Mouse (Mus musculus): ENCODE data around the gene Hic2.

The Hic2 gene

GRCm38 (mm10) chr16:17234499-17234895 lies 1.1 kb downstream of the Hic2 start:
- DNase-seq (ENCODE audit: low spot score), result peak; percentile 71

GRCm38 (mm10) chr16:17234916-17235665 lies 1.7 kb downstream of the Hic2 start:
- DNase-seq (ENCODE audit: low spot score), result no peak

GRCm38 (mm10) chr16:17237634-17238033 lies 4.3 kb downstream of the Hic2 start:
- DNase-seq (ENCODE audit: low spot score), result no peak

DNA sequence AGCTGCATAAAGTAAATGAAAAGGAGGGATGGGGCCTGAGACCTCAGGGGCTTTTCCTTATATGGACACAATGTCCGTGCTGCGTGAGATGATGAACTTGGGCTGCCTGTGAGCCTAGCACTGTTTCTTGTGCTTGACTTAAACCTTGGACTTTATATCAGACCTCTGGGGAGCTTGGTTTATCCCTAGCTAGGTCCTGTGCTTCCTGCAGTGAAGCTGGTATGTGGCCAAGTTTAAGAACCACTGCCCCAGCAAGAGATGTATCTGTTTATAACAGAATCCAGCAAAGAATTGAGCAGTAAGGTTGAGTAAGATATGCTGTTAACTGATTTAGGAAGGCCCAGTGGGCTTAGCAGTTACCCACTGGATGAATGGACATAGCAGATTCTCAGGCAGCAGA lies 6.0 kb downstream of the Hic2 start:
- DNase-seq (ENCODE audit: low spot score), result no peak

- DNase-seq (ENCODE audit: low spot score), result no peak
These were observed 10.4 kb downstream of the Hic2 start for GRCm38 (mm10) chr16:17243731-17244130.

- no peak for DNase-seq (ENCODE audit: low spot score)
These were observed 11.6 kb downstream of the Hic2 start for GRCm38 (mm10) chr16:17244996-17245395.

GRCm38 (mm10) chr16:17247727-17248126 lies 14.4 kb downstream of the Hic2 start:
- no peak for DNase-seq (ENCODE audit: low spot score)

- no peak for DNase-seq (ENCODE audit: low spot score)
These were observed 15.8 kb downstream of the Hic2 start for GRCm38 (mm10) chr16:17249135-17249534.

DNA sequence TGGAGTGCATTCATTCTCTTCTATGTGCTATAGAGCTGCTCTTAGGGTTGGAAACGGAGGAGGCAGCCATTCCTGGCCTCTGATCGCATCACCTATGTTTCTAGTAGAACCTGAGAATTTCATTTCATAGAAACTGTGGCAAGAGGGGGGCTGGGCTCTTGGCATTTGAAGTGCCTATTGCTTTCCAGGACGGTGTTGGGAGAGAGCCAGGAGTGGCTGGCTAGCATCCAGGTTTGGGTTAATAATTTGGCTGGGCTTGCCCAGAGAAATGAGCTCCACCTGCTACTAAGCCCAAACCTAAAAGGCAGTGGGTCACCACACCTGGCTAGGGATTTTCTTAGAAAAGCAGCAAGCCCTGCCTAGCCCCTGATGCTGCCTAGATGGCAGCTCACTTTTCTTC lies 18.2 kb downstream of the Hic2 start:
- peak; percentile 70 for DNase-seq (ENCODE audit: low spot score)

DNA sequence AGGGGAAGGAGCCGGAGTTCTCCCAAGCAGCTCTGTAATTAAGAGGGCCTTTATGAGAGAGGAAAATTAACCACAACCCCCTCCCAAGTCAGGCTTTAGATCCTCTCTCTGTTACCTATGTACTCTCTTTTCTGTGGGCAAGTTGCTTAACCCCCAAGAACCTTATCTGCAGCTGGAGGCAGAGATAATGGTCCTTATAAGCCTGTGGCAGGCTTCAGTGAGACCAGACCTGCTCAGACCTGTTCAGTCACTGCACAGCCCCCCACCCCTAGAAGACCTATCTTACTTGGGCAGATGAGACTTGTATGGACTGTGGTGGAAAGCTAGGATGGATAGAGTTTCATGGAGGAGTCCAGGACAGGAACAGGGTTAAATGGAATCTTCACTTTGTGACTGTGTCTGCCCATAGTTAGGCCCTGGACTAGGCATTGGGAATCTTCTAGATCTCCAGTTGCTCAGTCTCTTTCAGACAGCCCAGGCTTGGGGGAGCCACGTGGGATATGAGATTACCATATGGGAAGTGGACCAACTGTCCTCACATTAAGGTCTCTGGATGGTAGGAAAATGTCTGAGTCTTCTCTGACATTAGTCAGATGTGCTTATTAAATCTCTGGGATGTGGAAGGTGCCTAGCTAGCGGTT lies 18.8 kb downstream of the Hic2 start:
- no peak for DNase-seq (ENCODE audit: low spot score)

GRCm38 (mm10) chr16:17252841-17253240 lies 19.5 kb downstream of the Hic2 start:
- DNase-seq (ENCODE audit: low spot score), result no peak

DNA sequence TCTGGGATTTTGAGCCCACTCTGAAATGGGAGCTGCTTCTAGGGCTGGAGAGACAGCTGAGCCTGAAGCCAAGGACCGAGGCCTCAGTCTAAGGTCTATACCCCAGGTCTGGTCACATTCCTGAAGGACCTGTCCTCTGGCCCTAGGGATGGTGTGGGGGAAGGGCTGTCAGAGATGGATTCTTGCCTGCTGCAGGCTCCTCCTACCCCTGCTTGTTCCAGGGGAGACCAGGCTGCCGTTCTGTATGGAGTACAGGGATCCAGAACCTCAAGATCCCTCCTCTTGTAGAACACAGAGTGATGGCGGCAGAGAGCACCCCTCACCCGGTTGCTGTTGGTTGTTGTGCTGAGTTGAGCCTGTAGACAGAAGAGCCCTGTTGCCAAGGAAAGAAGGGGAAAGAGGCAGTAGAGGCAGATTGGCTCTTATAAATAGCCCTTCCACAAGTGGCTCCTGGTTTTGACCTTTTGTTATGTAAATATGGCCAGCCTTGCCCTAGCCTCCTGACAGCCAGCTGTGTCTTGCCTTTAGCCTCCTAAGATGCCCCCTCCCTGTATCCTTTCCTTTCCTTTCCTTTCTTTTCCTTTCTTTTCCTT lies 20.7 kb downstream of the Hic2 start:
- DNase-seq (ENCODE audit: low spot score), result no peak

GRCm38 (mm10) chr16:17255270-17255669 lies 21.9 kb downstream of the Hic2 start:
- DNase-seq (ENCODE audit: low spot score), result no peak

DNA sequence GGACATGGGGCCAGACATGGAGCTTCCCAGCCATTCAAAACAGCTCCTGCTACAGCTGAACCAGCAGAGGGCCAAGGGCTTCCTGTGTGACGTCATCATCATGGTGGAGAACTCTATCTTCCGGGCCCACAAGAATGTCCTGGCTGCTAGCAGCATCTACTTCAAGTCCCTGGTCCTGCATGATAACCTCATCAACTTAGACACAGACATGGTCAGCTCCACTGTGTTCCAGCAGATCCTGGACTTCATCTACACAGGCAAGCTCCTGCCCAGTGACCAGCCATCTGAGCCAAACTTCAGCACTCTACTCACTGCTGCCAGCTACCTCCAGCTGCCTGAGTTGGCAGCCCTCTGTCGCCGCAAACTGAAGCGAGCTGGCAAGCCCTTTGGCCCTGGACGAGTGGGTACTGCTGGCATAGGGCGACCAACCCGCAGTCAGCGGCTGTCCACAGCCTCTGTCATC lies 24.0 kb downstream of the Hic2 start:
- DNase-seq (ENCODE audit: low spot score), result no peak

- no peak for DNase-seq (ENCODE audit: low spot score)
These were observed 25.5 kb downstream of the Hic2 start for GRCm38 (mm10) chr16:17258917-17259316.

GRCm38 (mm10) chr16:17261341-17261740 lies 28.0 kb downstream of the Hic2 start:
- no peak for DNase-seq (ENCODE audit: low spot score)

DNA sequence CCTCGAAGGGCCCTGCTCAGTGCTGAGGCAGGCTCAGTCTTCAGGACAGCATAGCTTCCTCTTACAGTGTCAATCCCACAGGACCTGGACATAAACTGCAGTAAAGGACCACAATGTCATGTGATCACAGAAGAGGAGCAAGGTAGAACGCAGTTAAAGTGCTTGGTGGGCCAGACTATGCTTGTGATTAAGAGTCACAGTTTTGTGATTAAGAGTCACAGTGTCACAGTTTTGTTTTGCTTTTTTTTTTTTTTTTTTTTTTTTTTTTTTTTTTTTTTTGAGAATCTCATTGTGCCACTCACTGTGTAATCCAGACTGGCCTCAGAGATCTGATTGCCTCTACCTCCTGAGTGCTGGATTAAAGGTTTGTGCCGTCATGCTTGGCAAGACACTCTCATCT lies 32.7 kb downstream of the Hic2 start:
- DNase-seq (ENCODE audit: low spot score), result no peak

DNA sequence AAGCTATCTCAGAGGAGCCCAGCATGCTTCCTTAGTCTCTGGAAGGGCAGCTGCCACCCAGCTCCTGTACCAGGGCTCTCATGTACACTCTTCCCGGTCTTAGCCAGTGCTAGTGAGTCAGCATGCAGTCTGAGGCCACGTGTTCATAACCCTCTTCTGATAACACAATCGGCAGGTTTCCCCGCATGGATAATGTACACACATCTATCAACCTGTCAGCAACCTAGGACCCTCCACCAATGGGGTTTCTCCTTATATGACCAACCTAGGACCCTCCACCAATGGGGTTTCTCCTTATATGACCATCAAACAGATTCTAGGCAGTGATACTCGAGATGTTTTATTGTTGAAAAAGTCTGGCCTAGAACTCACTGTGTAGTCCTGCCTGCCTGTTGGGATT lies 34.6 kb downstream of the Hic2 start:
- no peak for DNase-seq (ENCODE audit: low spot score)

GRCm38 (mm10) chr16:17269872-17270271 lies 36.5 kb downstream of the Hic2 start:
- no peak for DNase-seq (ENCODE audit: low spot score)

DNA sequence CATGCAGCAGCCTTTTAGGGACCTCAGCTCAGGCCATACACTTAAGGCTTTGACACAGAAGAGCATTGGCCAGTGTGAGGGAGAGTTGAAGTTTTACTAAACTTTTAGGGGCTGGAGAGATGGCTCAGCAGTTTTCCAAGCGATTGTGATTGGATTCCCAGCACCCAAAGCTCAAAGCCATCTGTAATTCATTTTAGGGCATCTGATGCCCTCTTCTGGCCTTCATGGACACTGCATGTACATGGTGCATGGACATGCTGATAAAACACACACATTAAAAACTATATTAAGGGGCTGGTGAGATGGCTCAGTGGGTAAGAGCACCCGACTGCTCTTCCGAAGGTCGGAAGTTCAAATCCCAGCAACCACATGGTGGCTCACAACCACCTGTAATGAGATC lies 37.8 kb downstream of the Hic2 start:
- DNase-seq (ENCODE audit: low spot score), result no peak

DNA sequence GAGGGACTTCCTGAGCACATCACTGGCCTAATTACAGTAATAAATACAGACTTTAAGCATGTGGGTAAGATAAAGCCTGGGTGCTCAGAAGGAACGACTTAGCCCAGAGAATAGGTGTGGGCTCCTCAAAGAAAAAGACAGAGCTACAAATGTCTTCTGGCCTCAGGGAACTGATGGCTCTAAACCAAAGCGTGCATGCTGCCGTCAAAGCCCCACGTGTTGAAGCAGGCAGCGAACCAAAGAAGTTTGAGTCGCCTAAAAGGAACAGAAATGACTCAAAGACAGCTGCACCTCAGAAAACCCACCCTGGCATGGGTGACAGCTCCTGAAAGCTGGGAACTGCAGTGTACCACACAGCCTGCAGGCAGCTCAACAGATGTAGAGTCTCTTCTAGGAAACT lies 38.5 kb downstream of the Hic2 start:
- no peak for DNase-seq (ENCODE audit: low spot score)

GRCm38 (mm10) chr16:17275721-17276120 lies 42.3 kb downstream of the Hic2 start, which contains the start of gene Tmem191c:
Gene Tmem191c (plus strand): TSS chr16:17276077.
- DNase-seq (ENCODE audit: low spot score), result no peak

All from testis, postnatal 10 days (tissue).